Mouse (Mus musculus) lung, postnatal 14 days (tissue): ENCODE results near the gene Crtac1.

Experiments
- DNase-seq: peaks from one replicate; pipeline ENCODE4 v3.0.0; 2021

Gene Crtac1

GRCm38 (mm10) chr19:42431485-42432190 is at the start of gene Crtac1:
Gene Crtac1 (minus strand): TSS chr19:42431783.
- peak; percentile 14 for DNase-seq

GRCm38 (mm10) chr19:42478303-42478702 is 46.7 kb upstream of the Crtac1 start:
- no peak for DNase-seq

GRCm38 (mm10) chr19:42477769-42478168 is 46.2 kb upstream of the Crtac1 start:
- no peak for DNase-seq

GRCm38 (mm10) chr19:42472831-42473230 is 41.2 kb upstream of the Crtac1 start:
- peak; percentile 3 for DNase-seq

- DNase-seq, result no peak
Measured at GRCm38 (mm10) chr19:42471571-42471970, 40.0 kb upstream of the Crtac1 start.

- no peak for DNase-seq
Measured at GRCm38 (mm10) chr19:42461851-42462250, 30.3 kb upstream of the Crtac1 start.

- no peak for DNase-seq
Measured at GRCm38 (mm10) chr19:42461353-42461752, 29.8 kb upstream of the Crtac1 start.

- DNase-seq, result no peak
Measured at GRCm38 (mm10) chr19:42459512-42459911, 27.9 kb upstream of the Crtac1 start.

GRCm38 (mm10) chr19:42454481-42455236 is 23.1 kb upstream of the Crtac1 start:
- DNase-seq, result no peak

GRCm38 (mm10) chr19:42454006-42454405 is 22.4 kb upstream of the Crtac1 start:
- no peak for DNase-seq

GRCm38 (mm10) chr19:42452539-42452938 is 21.0 kb upstream of the Crtac1 start:
- no peak for DNase-seq

GRCm38 (mm10) chr19:42448539-42448938 is 17.0 kb upstream of the Crtac1 start:
- DNase-seq, result no peak

GRCm38 (mm10) chr19:42443887-42444409 is 12.4 kb upstream of the Crtac1 start:
- peak; percentile 44 for DNase-seq

GRCm38 (mm10) chr19:42443266-42443665 is 11.7 kb upstream of the Crtac1 start:
- DNase-seq, result no peak

GRCm38 (mm10) chr19:42442246-42443197 is 10.9 kb upstream of the Crtac1 start:
- DNase-seq, result no peak

- DNase-seq, result no peak
Measured at GRCm38 (mm10) chr19:42440089-42440488, 8.5 kb upstream of the Crtac1 start.

- peak; percentile 7 for DNase-seq
Measured at GRCm38 (mm10) chr19:42439353-42439752, 7.8 kb upstream of the Crtac1 start.

GRCm38 (mm10) chr19:42435621-42436020 is 4.0 kb upstream of the Crtac1 start:
- DNase-seq, result no peak

GRCm38 (mm10) chr19:42432761-42433160 is 1.2 kb upstream of the Crtac1 start:
- no peak for DNase-seq

GRCm38 (mm10) chr19:42432191-42432590 is 608 bp upstream of the Crtac1 start:
- DNase-seq, result no peak

- no peak for DNase-seq
Measured at GRCm38 (mm10) chr19:42430981-42431380, 602 bp downstream of the Crtac1 start.

- DNase-seq, result peak; percentile 34
Measured at GRCm38 (mm10) chr19:42429410-42429809, 2.2 kb downstream of the Crtac1 start.

GRCm38 (mm10) chr19:42425208-42425607 is 6.4 kb downstream of the Crtac1 start:
- no peak for DNase-seq
